Mouse (Mus musculus) right cerebral cortex, postnatal 4 days (tissue): ENCODE data around the gene 2010003K11Rik.
A peak's percentile ranks its signal among the peaks of the same experiment; 100 is the strongest.

Source experiments
- DNase-seq: peaks from one replicate; pipeline ENCODE4 v3.0.0-alpha.2; 2022

2010003K11Rik gene

DNA sequence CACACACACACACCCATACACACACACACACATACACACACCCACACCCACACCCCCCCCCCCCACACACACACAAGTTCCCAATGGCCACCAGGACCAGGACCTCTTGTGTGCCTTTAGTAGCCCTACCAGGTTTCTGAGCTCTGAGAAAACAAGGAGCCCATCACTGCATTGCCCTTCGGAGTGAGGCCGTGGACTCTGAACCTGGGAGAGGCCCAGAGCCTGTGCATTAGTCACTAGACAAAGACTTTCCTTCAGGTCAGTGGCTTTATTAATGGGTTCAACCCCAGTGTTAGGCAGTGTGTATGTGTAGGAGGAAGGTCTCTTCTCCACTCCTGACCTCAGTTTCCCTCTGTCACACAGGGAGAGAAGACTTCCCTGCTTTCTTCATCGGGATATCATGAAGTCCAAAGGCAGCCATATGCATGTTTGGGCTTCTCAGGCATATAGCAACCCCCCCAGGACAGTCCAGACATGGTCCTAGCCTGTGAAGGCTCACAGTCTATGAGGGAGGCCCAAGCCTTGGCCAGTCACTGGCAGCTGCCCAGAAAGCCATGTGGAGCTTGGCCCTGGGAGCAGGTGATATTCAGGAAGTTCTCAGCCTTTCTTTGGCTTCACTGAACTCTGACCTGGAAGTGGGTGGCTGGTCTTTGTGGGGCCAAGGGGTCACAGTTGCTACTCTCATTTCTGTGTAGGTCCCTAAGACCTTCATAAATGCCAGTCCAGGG, 1.7 kb downstream of the 2010003K11Rik start:
- DNase-seq = no peak

DNA sequence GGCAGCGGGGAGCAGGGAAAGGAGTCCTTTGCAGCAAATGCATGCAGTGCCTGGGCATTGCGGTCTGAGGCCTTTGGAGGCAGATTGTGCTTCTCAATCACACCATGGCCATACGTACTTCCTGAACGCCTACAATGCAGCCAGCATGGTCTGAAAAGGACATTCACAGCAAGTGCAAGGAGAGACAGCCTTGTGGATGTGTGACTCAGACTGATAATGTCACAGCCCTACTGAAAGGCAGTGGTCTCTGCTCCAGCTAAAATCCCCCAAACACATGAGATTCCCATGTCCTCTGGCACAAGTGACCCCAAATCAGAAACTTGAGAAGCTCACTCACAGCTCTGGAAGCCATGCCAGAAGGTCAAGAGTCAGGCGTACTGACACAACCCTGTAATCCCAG, 2.6 kb downstream of the 2010003K11Rik start:
- no peak for DNase-seq

DNA sequence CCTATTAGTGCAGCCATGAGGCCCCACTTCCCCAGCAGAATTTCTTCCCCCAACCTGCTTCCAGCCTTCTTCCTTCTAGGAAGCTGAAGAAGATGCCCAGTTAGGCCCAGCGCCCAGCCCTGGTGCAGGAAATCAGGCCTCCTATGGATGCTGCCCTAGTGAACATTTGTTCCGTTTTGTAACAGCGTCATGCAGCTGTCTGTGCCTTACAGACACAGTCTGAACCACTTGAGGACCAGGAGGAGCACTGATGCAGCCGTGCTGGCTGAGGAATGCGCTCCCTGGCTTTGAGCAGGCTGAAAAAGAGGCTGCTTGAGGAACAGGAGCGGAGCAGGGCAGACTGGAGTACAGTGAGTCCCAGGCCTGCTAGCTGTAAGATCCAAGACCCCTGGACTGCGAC, 3.7 kb downstream of the 2010003K11Rik start:
- no peak for DNase-seq

DNA sequence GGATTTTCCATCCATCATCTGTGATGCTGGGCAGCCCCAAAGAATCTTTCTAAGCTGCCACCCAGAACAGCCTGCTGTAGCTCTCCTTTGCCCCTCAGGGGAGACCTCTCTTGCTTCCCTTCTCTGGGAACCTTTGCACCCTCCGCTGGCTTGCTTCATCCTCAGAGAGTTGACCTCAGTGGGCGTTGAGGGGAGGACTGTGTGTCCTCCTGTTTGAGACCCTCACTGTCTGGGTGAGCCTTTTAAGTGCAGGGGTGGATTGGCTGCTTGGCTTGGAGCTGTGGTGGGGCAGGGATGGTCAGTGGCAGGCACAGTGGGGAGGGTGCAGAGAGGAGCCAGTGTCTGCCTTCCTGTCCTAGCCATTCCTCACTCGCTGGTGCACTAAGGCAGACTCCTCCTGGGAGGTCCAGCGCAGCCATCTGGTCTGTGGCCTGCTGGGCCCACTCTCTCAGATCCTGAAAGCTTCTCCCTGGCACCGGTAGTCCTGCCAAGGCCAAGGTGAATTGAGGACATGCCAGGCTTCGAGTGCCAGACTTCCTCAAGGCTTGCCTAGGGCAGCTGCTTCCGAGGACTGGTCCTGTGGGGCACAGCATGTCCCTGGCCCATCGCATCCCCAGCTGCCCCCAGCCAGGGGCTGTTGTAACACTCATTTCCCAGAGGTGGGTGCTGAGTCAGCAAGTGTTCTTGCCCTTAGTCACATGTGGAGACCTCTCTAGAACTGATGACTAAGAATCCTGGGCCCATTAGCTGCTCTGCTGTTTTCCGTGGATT, 5.7 kb downstream of the 2010003K11Rik start:
- peak; percentile 11 for DNase-seq

DNA sequence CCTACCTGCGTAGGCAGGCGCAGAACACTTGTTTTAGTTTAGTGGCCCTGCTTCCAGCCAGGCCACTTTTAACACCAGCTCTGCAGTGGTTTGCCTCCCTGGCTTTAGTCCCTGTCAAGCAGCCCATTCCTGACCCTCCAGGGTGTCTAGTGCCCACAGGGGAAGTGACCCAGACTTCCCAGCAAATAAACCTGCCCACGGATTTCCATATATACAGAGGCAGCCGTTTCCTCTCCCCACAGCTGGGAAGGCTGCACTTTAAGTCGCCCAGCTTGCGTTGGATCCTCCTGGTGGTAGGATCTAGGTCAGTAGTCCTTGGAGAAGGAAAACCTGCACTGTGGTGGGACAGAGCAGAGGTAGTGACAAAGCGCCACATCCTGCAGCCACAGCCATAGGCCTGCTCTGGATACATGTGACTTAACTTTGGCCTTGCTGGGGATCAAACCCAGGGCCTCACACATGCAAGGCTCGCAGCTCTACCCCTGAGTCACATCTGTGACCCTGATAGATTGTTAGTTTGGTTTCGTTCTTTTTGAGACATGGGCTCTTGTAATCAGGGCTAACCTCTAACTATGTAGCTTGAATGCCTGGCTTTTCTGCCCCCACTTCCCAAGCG, 7.2 kb downstream of the 2010003K11Rik start:
- DNase-seq = no peak

DNA sequence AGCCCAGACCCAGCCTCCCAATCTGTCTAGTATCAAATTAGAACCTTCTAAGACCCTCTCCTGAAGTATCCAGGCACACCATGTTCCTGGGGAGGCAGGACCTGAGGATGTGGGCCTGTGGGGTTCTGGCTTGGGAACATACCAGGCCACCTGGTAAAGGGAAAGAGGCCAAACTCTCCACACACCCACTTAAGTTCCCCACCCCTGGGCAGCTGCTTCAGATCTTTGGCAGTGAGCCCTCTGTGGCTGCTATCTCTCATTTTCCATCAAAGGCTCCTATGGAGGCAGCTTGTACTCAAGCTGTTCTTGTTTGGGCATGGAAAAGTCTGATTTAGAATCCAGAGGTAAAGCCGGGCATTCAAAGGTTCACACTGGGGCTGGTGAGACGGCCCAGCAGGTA, 10.5 kb downstream of the 2010003K11Rik start:
- no peak for DNase-seq

DNA sequence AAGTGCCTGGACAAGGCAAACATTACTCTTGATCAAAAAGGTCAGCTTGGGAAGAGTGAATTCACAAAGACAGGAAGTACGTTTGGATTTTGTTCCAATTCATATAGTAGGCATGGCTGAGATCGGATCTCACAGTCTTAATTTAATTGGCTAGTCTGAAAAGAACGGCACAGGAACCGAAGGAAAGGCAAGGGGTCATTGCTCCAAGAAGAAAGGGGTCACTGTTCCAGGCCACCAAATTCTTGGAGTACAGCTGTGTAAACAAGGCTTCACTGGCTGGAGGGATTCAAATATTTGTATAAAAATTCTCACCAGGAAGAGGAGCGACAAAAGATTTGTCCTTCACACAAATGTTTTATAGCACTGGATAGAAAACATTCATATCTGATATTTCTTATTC, 13.4 kb downstream of the 2010003K11Rik start:
- DNase-seq = no peak

DNA sequence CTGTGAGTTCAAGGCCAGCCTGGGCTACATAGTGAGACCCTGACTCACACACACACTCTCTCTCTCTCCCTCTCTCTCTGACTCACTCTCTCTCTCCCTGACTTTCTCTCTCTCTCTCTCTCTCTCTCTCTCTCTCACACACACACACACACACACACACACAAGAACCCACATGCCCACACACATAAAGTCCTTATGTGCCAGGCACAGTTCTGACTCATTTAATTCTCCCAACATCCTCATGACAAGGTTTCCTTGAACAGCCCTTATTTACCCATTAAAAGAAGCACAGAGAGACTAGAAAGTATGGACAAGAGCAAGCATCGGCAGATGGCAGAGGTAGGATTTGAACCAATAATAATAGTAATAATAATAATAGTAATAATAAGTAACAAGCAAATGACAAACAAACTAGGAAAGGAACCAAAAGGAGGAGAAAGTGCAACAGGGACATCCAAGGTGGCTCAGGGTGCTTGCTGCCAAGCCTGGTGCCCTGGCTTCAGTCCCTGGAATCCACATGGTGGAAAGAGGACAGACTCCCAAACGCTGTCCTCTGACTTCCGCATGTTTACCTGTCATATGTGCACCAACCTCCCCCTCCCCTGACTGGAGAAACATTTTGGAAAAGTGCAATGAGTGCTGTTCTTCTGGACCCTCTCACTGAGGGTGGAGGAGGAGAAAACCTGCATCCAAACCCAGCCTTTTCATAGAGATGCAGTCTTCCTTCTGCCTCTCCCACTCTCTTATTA, 16.1 kb downstream of the 2010003K11Rik start:
- no peak for DNase-seq

DNA sequence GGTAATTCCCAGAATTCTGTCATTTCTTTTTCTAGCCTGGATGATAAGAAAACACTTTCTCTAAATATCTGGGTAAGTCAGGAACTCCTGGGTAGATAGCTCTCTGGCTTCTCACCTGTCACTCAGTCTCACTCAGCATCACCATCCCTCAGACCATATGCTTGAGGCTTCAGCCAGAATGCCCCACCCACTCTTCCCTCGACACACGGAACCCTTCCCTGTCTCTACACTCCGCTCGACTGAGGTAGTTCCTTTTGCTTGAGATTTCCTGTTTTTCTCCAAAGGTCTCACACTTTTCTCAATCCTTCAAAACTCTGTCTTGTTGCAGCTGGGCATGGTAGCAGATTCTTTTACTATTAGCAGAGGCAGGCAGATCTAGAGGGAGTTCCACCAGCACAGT, 17.1 kb downstream of the 2010003K11Rik start:
- DNase-seq = no peak

DNA sequence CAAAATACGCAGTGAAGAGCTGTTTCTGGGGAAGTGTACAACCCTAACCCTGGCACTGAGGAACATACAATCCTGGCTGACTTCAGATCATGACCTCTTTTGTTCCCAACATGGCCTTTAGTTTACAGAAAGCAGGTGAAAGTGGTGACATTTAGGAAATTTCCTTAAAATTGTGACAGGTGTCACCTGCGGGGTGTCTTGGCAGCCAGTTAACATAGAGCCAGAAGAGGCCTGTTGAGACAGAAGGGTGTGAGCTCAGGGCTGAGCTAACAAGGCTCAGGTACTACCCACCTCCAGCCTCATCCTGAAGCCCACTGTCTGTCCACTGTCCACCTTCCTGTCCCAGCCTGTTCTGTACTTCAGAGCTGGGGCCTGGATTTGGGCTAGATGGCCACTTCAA, 18.3 kb downstream of the 2010003K11Rik start:
- DNase-seq = no peak

DNA sequence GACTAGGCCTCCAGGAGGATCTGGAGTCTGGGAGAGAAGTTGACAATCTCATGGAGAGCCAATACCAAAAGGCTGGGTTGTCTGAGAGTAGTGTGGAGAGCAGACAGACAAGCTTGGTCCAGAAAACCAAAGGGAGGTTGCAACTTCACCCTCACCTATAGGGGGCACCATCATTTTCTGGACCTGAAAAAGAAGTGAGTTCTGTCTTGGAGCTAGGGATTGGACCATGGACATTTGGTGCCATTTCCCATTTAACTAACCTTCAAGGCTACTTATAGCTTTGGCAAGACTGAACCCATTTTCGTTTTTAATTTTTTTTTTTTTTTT, 20.2 kb downstream of the 2010003K11Rik start:
- no peak for DNase-seq

DNA sequence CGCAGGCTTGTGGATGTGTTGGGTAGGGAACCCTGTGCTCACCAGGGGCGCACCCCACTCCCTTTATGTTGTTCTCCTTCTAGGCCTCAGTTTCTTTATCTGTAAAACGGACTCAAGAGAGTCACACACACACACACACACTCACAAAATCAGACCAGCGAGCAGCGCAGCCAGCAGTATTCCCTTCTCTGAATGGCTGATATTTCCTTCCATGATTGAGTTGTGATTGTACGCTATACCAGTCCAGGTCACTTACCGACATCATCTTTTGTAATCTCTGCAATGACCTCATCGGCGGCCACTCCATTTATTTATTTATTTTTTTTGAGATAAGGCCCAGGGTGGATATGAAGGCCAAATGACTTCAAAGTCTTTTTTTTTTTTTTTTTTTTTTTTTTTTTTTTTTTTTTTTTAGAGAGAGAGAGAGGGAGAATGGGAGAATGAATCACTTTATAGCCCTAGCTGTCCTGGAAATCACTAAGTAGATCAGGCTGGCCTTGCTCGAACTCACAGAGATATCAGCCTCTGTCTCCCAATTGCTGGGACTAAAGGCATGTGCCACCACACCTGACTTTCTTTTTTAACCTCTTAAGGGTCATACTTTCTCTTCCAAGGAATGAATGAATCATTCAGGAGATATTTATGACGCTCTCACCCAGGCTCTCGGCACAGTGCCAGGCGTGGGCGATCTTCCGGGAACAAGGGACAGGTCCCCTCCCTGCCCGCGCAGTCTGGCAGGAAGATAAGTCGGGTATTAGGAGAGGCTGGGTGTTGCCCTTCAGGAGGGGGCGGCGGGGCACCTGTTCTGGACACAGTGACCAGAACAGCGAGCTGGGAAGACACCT, 20.8 kb downstream of the 2010003K11Rik start, which contains the start of gene Syt12:
Gene Syt12, minus strand, starts transcription at position 103 of the 845 bp plus-strand sequence.
- no peak for DNase-seq

DNA sequence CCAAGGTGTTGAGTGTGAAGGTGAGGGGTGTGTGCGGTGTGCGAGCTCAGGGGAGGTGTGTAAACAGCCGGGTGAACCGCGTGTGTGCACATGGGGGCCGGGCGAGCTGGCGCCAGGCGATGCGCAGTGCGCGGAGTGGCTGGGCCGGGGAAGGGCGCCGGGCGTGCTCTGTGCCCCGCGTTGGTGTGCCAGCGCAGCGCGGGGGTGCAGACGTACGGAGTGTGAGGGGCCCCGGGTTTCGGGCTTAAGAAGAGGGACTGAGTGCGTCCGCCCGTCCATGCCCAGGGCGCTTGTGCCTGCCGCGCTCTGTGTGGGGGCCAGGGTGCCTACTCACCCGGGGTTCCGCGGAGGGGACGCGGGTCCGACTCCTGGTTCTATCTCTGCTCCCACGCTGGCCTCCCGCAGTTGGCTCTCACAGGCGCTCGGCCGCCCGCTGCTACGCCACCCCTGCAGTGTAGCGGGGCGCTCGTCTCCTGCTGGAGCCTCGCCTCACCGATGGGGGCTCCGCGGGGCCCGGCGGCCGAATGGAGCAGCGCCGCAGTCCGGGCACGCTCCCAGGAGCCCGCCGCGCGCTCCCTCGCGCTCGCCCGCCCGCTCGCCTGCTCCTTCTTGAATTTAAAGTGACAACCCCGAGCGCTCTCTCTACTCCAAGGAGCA, 21.7 kb downstream of the 2010003K11Rik start:
- peak; percentile 62 for DNase-seq

DNA sequence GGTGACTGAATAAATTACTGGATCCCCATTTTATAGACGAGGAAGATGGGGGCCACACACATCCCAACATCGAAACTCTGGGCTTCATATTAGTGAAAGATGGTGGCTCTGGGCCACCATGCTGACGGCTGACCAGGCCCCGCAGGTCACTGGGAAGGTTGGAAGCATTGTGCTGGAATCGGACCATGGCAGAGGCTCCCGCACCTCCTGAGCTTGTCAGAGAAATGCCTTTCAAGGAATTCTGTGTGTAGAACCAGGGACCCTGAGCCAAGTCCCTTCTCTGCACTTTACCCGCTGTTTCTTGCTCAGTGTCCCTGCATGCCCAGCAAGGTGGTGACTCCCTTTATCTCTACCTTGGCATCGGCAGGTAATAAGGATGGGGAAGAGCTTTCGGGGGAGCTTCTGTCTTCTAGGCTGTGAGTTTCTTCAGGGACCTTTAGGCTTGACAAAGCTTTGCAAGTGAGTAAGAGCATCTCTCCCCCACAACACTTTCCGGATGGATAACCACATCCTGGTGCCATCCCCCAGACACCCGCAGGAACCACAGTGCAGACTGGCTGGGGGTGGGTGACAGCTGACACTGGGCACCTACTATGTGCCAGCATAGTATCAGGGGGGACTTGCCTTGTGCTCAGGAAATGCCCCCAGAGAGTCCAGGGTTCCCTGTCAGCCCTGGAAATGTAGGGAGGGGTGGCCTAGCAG, 23.0 kb downstream of the 2010003K11Rik start:
- no peak for DNase-seq

DNA sequence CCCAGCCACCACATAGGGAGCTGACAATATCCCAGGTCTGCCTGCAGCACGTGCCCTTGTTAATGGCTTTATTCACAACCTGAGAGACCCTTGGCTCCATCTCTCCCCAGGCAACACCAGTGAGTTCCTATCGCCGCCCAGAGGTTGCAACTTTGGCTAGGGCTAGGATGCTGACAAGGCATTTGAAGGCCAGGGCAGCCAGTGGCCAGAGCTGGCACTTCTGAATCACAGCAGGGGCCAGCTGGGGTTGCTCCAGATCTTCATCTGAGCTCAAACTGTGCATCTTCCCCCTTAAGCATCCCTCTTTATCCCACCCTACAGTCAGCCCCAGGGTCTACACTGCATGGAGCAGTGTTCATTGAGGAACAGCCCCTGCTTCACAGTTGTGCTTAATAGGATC, 23.6 kb downstream of the 2010003K11Rik start:
- DNase-seq = no peak

DNA sequence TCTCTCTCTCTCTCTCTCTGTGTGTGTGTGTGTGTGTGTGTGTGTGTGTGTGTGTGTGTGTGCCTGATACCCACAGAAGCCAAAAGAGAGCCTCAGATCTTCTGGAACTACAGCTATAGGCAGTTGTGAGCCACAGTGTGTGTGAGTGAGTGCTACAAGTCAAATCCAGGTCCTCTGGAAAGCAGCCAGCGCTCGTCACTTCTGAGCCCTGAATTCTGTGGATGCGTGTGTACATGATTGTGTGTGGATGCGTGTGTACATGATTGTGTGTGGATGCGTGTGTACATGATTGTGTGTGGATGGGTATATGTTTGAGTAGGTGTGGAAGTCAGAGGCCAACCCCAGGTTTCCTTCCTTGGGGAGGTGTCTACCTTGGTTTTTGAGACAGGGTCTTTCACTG, 24.8 kb downstream of the 2010003K11Rik start:
- DNase-seq = no peak

DNA sequence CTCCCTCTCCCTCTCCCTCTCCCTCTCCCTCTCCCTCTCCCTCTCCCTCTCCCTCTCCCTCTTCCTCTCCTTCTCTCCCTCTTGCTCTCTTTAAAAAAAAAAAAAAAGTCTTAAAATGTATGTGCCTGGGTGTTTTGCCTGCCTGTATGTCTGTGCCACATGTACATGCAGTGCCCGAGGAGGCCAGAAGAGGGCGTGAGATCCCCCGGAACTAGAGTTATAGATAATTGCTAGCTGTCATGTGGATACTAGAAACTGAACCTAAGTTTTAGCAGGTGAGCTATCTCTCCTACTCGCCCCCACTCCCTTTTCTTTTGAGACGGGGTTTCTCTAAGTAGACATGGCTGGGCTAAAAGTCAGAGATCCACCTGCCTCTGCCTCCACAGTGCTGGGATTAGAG, 30.0 kb downstream of the 2010003K11Rik start:
- no peak for DNase-seq

DNA sequence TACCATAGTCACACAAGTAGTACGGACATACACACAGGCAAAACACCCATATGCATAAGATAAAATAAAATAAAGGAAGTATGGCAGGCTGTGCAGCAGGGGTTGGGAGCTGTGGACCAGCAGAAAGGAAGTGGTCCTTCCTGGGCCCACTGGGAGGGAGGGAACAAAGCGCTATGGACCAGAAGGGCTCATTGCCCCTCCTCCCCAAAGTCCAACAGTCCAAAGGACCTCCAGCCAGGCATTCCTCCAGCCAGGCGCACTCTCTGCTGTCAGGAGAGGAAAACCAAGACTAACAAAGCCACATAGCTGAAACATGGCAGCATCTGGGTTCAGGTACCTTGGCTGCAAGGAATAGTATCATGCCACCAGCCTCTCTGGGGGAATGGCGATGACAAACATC, 33.7 kb downstream of the 2010003K11Rik start:
- DNase-seq = no peak

DNA sequence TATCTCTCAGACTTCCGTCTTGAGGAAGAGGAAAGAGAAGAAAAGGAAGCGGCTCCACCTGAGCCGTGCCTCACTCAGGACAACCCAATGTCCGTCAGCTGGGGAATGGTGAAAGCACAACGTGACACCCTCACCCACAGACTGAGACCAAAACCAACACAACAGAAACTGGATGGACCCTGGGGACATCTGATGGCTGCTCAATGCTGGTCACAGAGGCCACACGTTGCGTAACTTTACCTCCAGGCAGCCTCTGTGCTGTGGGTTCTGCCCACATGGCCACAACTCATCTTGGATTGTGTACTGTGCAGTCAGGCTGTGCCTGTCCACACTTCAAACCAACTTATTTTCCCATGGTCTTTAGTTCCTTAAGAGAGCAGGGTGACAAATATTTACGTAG, 36.4 kb downstream of the 2010003K11Rik start:
- DNase-seq = no peak

DNA sequence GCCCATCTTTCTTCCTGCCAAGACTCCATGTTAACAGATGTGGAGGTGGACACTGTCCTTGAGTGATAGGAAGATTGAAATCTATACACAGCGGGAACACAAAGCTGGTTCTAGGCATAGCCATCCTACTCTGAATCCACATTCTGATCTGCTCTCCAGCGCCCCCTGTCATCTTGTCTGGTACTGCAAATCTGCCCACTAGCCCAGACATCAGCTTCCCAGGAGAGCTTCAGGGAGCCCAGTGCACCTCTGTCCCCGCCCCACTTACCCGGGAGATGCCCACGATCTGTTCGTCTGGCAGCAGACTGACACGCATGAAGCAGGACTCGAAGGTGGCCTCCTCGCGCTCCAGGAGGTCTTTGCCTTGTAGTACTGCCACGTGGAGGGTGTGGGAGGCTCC, 42.2 kb downstream of the 2010003K11Rik start:
- DNase-seq = peak; percentile 68
